Mouse (Mus musculus) frontal cortex, postnatal 36 days (tissue): Measurements from ENCODE around the gene Ppp2r2c.

Source experiments
- DNase-seq, 2 experiments: peaks; one replicate each; pipeline ENCODE4 v3.0.0; 2022; ENCODE audit warnings: low spot score in 2 of 2

Gene Ppp2r2c

GRCm38 (mm10) chr5:36869578-36870236 lies 1.4 kb downstream of the Ppp2r2c start:
- peak; percentile 73 to 82 for DNase-seq

GRCm38 (mm10) chr5:36870916-36871315 lies 2.6 kb downstream of the Ppp2r2c start:
- no peak for DNase-seq

- DNase-seq: no peak
These were observed 7.6 kb downstream of the Ppp2r2c start for GRCm38 (mm10) chr5:36875956-36876355.

GRCm38 (mm10) chr5:36876777-36877396 lies 8.6 kb downstream of the Ppp2r2c start:
- DNase-seq: no peak

- no peak for DNase-seq
These were observed 9.3 kb downstream of the Ppp2r2c start for GRCm38 (mm10) chr5:36877641-36878040.

GRCm38 (mm10) chr5:36878801-36879200 lies 10.5 kb downstream of the Ppp2r2c start:
- no peak for DNase-seq

GRCm38 (mm10) chr5:36880622-36881021 lies 12.3 kb downstream of the Ppp2r2c start:
- DNase-seq: no peak

GRCm38 (mm10) chr5:36883516-36883915 lies 15.2 kb downstream of the Ppp2r2c start:
- DNase-seq: no peak

GRCm38 (mm10) chr5:36885067-36885466 lies 16.8 kb downstream of the Ppp2r2c start:
- DNase-seq: peak in 1 of 2 experiments; percentile 68

- DNase-seq: no peak
These were observed 17.3 kb downstream of the Ppp2r2c start for GRCm38 (mm10) chr5:36885595-36885994.

GRCm38 (mm10) chr5:36886298-36886697 lies 18.0 kb downstream of the Ppp2r2c start:
- DNase-seq: no peak

- DNase-seq: no peak
These were observed 18.6 kb downstream of the Ppp2r2c start for GRCm38 (mm10) chr5:36886852-36887283.

- DNase-seq: no peak
These were observed 19.1 kb downstream of the Ppp2r2c start for GRCm38 (mm10) chr5:36887299-36887988.

GRCm38 (mm10) chr5:36888501-36888900 lies 20.2 kb downstream of the Ppp2r2c start:
- no peak for DNase-seq

- DNase-seq: no peak
These were observed 20.6 kb downstream of the Ppp2r2c start for GRCm38 (mm10) chr5:36888911-36889310.

GRCm38 (mm10) chr5:36889380-36889886 lies 21.1 kb downstream of the Ppp2r2c start:
- no peak for DNase-seq

- DNase-seq: peak; percentile 79 to 86
These were observed 22.5 kb downstream of the Ppp2r2c start for GRCm38 (mm10) chr5:36890794-36891193.

- DNase-seq: no peak
These were observed 23.6 kb downstream of the Ppp2r2c start for GRCm38 (mm10) chr5:36891793-36892470.

GRCm38 (mm10) chr5:36893263-36893662 lies 24.9 kb downstream of the Ppp2r2c start:
- DNase-seq: peak; percentile 81 to 89

GRCm38 (mm10) chr5:36894070-36894469 lies 25.8 kb downstream of the Ppp2r2c start:
- no peak for DNase-seq

- no peak for DNase-seq
These were observed 26.5 kb downstream of the Ppp2r2c start for GRCm38 (mm10) chr5:36894604-36895368.
